ENCODE assay signal across 21 mouse cellular contexts in genomic region chr15:99453153-99453900, GRCm38 (mm10). TPM values are rescaled to one million over a fixed set of nuclear protein-coding genes. Genes with fewer than 3 reads are reported as not detected.
DNase-seq lines count a peak whose midpoint lies in the region; ATAC-seq and TF ChIP-seq lines count a peak whose summit lies in the region.
"Had no signal": no experiment of that assay in that cellular context is flagged by ENCODE, and none has a peak within 500 bp of the region (broad histone marks: within the 10 kb centered on the region; RNA-seq: fewer than 3 reads in every experiment).

No protein-coding gene starts in this region.

- no peak overlapping the region for H3K4me3 ChIP-seq in lung, postnatal 0 days (ENCODE audit: low read depth, low read length)
- H3K4me3 ChIP-seq: embryonic facial prominence, embryonic 13.5 days; midbrain, embryonic 13.5 days had no signal

- WGBS in lung, postnatal 0 days, result 54% methylated on average over 11 of the region's 11 CpGs

- peaks cover 25% of the 10 kb centered on the region for H3K4me1 ChIP-seq in lung, postnatal 0 days (ENCODE audit: insufficient read depth, low read depth, low read length)

- H3K9me3 ChIP-seq in lung, postnatal 0 days (ENCODE audit: low read length), result no peaks in the 10 kb centered on the region
- H3K9me3 ChIP-seq: embryonic facial prominence, embryonic 13.5 days; midbrain, embryonic 13.5 days had no signal

- no peak overlapping the region for H3K4me2 ChIP-seq in lung, postnatal 0 days (replicated peaks; ENCODE audit: low read depth, low read length)
- H3K4me2 ChIP-seq: embryonic facial prominence, embryonic 13.5 days; midbrain, embryonic 13.5 days had no signal

- H3K36me3 ChIP-seq in lung, postnatal 0 days (ENCODE audit: insufficient read depth, low read length), result no peaks in the 10 kb centered on the region

- intact Hi-C loops in heart, postnatal 25 days (cut with DNase I), result no loop called here
- intact Hi-C loops in gastrocnemius, postnatal 14 days (cut with DNase I; ENCODE audit: low total_unique reads), result no loop called here

- ATAC-seq in lung, postnatal 0 days, result peak; percentile 58
- ATAC-seq: activated CD4-positive, CD25-positive, alpha-beta regulatory T cell, adult 4 months; CD4-positive, CD25-positive, alpha-beta regulatory T cell, adult 4 months; forebrain, embryonic 14.5 days; hindbrain, postnatal 0 days; midbrain, embryonic 13.5 days had no signal

- no peaks in the 10 kb centered on the region for H3K27me3 ChIP-seq in lung, postnatal 0 days (replicated peaks; ENCODE audit: insufficient read depth, low read length)
- H3K27me3 ChIP-seq: embryonic facial prominence, embryonic 13.5 days; midbrain, embryonic 13.5 days had no signal

- H3K9ac ChIP-seq in lung, postnatal 0 days (replicated peaks; ENCODE audit: low read depth), result no peak overlapping the region
- H3K9ac ChIP-seq: embryonic facial prominence, embryonic 13.5 days; midbrain, embryonic 13.5 days had no signal

- DNase-seq in heart, adult 11 months, result peak; percentile 88
- DNase-seq in heart, postnatal 25 days (ENCODE audit: low spot score), result no peak
- peak; percentile 82 for DNase-seq in lung, postnatal 0 days (ENCODE audit: low spot score)
- no peak for DNase-seq in lung, postnatal 14 days
- DNase-seq in lung, postnatal 25 days (ENCODE audit: low spot score), result peak; percentile 52
- DNase-seq in thymus, postnatal 25 days, result peak; percentile 40
- no peak for DNase-seq in gastrocnemius, postnatal 14 days
- DNase-seq: adrenal gland, postnatal 10 days; cerebellum, adult 11 months; cerebellum, postnatal 10 days; gastrocnemius, postnatal 25 days; kidney, adult 11 months; liver; retina, postnatal 1 day had no signal

- 0 out of 2 replicates have a peak, but pooled peaks have one; percentile 42 for TF ChIP-seq EP300 in lung, postnatal 0 days (IDR thresholded peaks at IDR 0.05)

- no peak overlapping the region for H3K27ac ChIP-seq in lung, postnatal 0 days (ENCODE audit: low read length)
- H3K27ac ChIP-seq: embryonic facial prominence, embryonic 13.5 days; hindbrain, postnatal 0 days; kidney, postnatal 0 days; midbrain, embryonic 13.5 days had no signal

- TF ChIP-seq CTCF in lung, postnatal 0 days (IDR thresholded peaks at IDR 0.05), result peak; percentile 23; the same call in 1 of the 2 replicates

RNA-seq across cellular contexts. Expression of gene Nckap5l, which starts 4.2 kb away (rescaled TPM):
- total RNA-seq in heart, postnatal 25 days (2021), result 1 to 10 TPM; 6.4 to 7.6 TPM
- 5.2 and 6.0 TPM in 2 replicates for polyA plus RNA-seq in lung, postnatal 0 days (2015; fragmentation: Nextera tagmentation; extraction: Ambion mirVana)
- 1 to 10 TPM; 8.5 to 10.0 TPM for total RNA-seq in gastrocnemius, postnatal 14 days (2021)

RNA-seq across cellular contexts. Expression of gene Bcdin3d, which starts 21.2 kb away (rescaled TPM):
- total RNA-seq in heart, postnatal 25 days (2021), result 1 to 10 TPM; 3.2 to 4.0 TPM
- polyA plus RNA-seq in lung, postnatal 0 days (2015; fragmentation: Nextera tagmentation; extraction: Ambion mirVana), result 11.2 and 11.5 TPM in 2 replicates
- total RNA-seq in gastrocnemius, postnatal 14 days (2021), result 1 to 10 TPM; 3.9 to 5.0 TPM

Comparison
In these comparisons a context has a peak if more than half of its experiments do, and no peak if none do; other contexts are left out.
1. DNase-seq: peak in heart, adult 11 months (single experiment), lung, postnatal 0 days (single experiment), lung, postnatal 25 days (single experiment) and thymus, postnatal 25 days (single experiment); none in heart, postnatal 25 days (single experiment), lung, postnatal 14 days (single experiment) and gastrocnemius, postnatal 14 days (single experiment).